Mouse (Mus musculus) ES-Bruce4 (cell line): Measurements from ENCODE around the gene Gm26620. TPM values are rescaled to one million over a fixed set of nuclear protein-coding genes. Genes with fewer than 3 reads are reported as not detected.

Experiments used
- H3K27ac ChIP-seq: 2 replicates; pipeline ENCODE4 v1.5.1; 2012; ENCODE audit warnings: low read length, inconsistent platforms; ENCODE audit not compliant: insufficient read depth
- H3K27me3 ChIP-seq: 2 replicates; pipeline ENCODE4 v1.6.1; 2012; ENCODE audit warnings: mild to moderate bottlenecking, low read length, inconsistent platforms; ENCODE audit not compliant: control insufficient read depth, poor library complexity, insufficient read depth, severe bottlenecking
- H3K36me3 ChIP-seq: 2 replicates; pipeline ENCODE4 v1.6.1; 2012; ENCODE audit warnings: inconsistent platforms, mild to moderate bottlenecking, low read length, moderate library complexity; ENCODE audit not compliant: control insufficient read depth, poor library complexity, insufficient read depth, severe bottlenecking
- H3K4me1 ChIP-seq: one replicate; pipeline ENCODE4 v1.8.1; 2011; ENCODE audit warnings: low read length; ENCODE audit not compliant: control insufficient read depth, insufficient read depth
- H3K4me3 ChIP-seq: 2 replicates; pipeline ENCODE4 v1.5.1; 2011; ENCODE audit warnings: low read depth, mild to moderate bottlenecking, low read length
- H3K9ac ChIP-seq: 2 replicates; pipeline ENCODE4 v1.6.1; 2012; ENCODE audit warnings: low read depth, mild to moderate bottlenecking, inconsistent platforms; ENCODE audit not compliant: poor library complexity, severe bottlenecking
- H3K9me3 ChIP-seq: replicated peaks from 2 replicates; pipeline ENCODE4 v1.6.1; 2012; ENCODE audit warnings: mild to moderate bottlenecking, low read length, inconsistent platforms; ENCODE audit not compliant: control insufficient read depth, poor library complexity, insufficient read depth, severe bottlenecking
- CTCF ChIP-seq: IDR thresholded peaks from one replicate; pipeline ENCODE4 v1.8.1; 2011; ENCODE audit warnings: low read depth, low read length
- EP300 ChIP-seq: IDR thresholded peaks from 2 replicates; pipeline ENCODE4 v1.6.1; 2011; ENCODE audit warnings: low read depth, low read length; ENCODE audit not compliant: insufficient read depth
- POLR2A ChIP-seq: IDR thresholded peaks from one replicate; pipeline ENCODE4 v1.8.1; 2011; ENCODE audit warnings: low read length; ENCODE audit not compliant: insufficient read depth
- polyA plus RNA-seq: library from polyadenylated mRNA; stranded (reverse); fragments of >200 nt; gene quantifications from 2 replicates; pipeline ENCODE4 v1.2.4, GENCODE M21; 2011; ENCODE audit warnings: low read depth; ENCODE audit not compliant: missing spikeins, insufficient read depth, insufficient read length

Gm26620 gene
- polyA plus RNA-seq, 1 experiment, result not detected

DNA sequence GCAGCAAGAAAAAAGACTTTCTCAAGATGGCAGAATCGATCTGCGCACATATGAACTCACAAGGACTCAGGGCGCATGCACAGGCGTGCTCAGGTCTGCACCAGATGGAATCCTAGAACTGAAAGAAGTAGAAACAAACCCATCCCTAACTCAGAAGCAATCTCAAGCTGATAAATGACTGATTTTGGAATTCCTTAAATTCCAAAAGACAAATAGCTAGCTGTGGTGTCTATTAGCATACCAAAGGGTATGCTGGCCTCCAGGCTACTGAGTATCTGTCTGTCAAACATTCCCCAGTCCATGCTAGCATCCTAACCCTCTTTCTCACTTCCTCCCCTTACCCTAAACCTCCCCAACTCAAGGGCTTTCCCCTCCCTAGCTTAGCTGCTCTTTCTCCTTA lies 4.4 kb downstream of the Gm26620 start:
- TF ChIP-seq EP300 (0 out of 2 replicates have a peak, but pooled peaks have one; percentile 66), CTCF (no peak)
- Histone ChIP-seq H3K9me3 (no peaks in the 10 kb centered on the region), H3K9ac (peak overlapping the region; percentile 81), H3K4me3 (peak overlapping the region; percentile 43; the same call in 1 of the 2 replicates), H3K27me3 (no peaks in the 10 kb centered on the region), H3K4me1 (peaks cover 6% of the 10 kb centered on the region), H3K27ac (peak overlapping the region; percentile 100), H3K36me3 (no peaks in the 10 kb centered on the region)

DNA sequence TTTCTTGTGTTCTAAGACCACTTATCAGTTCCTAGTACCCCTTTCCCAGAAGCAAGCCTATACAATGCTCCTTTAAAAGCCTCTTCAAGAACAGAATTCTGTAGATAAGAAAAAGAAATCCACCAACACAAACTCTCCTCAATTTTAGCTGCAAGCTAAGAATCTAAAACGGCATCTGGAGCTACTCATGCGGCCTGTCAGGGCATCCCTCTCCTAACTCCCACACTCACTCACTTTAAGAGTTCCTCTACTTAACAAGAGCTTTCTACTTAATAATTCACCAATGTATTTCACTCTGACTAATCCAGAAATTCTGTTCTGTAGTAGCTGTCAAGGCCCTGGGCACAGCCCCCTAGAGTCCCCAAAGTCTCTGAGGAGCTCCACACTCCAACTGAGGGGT lies 6.8 kb downstream of the Gm26620 start:
- H3K36me3 ChIP-seq, result no peaks in the 10 kb centered on the region
- no peaks in the 10 kb centered on the region for H3K9me3 ChIP-seq
- TF ChIP-seq POLR2A (no peak), EP300 (no peak), CTCF (no peak)
- no peaks in the 10 kb centered on the region for H3K27me3 ChIP-seq
- H3K27ac ChIP-seq, result peak overlapping the region; percentile 100
- H3K4me3 ChIP-seq, result no peak overlapping the region
- H3K4me1 ChIP-seq, result peaks cover 6% of the 10 kb centered on the region
- no peak overlapping the region for H3K9ac ChIP-seq

DNA sequence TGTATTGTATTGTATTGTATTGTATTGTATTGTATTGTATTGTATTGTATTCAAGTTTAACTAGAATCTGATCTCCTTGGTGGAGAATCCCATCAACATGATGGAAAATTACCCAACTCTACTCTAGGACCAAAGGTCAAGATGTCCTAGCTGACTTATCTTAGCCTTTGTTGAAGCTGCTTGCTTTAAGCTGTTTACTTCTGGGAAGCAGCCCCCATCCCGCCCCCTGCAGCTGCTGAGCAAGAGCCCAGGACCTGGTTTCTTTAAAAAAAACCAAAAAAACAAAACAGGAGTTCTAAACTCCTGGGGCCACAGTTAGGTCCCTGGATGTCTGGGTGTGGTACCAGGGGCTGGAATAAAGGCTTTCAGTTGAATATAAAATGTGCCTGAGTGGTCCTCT lies 7.4 kb downstream of the Gm26620 start:
- Histone ChIP-seq H3K27me3 (no peaks in the 10 kb centered on the region), H3K36me3 (no peaks in the 10 kb centered on the region), H3K4me1 (peaks cover 6% of the 10 kb centered on the region), H3K9ac (no peak overlapping the region), H3K4me3 (no peak overlapping the region), H3K27ac (peak overlapping the region; percentile 100), H3K9me3 (no peaks in the 10 kb centered on the region)
- TF ChIP-seq CTCF (no peak), EP300 (peak; percentile 84), POLR2A (no peak)

DNA sequence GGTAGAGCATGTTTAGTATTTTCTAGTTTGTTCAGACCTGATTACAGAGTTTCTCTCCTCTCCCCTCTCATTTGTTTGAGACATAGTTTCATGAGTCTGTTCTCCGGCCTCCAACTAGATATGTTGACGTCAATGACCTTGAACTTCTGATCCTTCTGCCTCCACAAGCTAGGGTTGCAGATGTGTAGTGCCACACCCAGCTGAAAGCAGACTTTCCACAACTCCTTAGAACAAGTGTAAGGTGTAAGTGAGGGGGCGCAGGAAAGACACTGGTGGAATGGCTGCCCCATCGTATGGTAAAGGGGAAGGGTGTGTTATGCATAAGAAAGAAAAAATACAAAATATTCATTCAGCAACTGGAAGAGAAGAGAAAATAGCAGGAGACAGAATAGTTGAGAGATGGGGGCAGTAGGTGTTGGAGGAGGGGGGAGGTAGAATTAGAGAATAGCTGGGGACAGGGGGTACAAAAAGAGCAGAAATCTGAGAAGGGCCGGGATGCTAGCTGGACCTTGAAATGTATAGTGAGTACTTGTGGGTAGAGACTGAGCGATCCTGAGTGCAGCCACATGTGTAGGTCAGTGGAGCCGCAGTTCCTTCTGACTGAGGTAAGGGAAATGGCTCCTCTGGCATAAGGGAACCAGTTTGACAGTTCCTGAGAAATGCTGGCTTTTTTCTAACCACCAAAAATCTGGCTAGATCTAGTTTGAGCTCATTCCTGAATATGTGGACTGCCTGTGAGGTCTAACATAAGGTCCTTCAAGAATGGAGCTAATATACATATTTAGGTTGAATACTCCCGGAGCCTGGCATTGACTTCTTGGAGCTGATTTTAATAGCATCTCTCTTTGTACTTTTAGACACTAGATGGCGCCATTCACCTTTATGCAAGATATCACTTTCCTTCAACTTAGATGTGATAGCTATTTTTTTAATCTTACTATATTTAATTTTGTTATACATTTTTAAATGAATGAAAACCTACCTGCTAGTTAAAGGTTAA lies 10.0 kb downstream of the Gm26620 start:
- Histone ChIP-seq H3K4me3 (no peak overlapping the region), H3K36me3 (no peaks in the 10 kb centered on the region), H3K4me1 (peaks cover 4% of the 10 kb centered on the region), H3K9ac (peak overlapping the region; percentile 36), H3K27me3 (no peaks in the 10 kb centered on the region), H3K9me3 (no peaks in the 10 kb centered on the region), H3K27ac (peak overlapping the region; percentile 90)
- TF ChIP-seq EP300 (peak; percentile 65), POLR2A (no peak), CTCF (no peak)

DNA sequence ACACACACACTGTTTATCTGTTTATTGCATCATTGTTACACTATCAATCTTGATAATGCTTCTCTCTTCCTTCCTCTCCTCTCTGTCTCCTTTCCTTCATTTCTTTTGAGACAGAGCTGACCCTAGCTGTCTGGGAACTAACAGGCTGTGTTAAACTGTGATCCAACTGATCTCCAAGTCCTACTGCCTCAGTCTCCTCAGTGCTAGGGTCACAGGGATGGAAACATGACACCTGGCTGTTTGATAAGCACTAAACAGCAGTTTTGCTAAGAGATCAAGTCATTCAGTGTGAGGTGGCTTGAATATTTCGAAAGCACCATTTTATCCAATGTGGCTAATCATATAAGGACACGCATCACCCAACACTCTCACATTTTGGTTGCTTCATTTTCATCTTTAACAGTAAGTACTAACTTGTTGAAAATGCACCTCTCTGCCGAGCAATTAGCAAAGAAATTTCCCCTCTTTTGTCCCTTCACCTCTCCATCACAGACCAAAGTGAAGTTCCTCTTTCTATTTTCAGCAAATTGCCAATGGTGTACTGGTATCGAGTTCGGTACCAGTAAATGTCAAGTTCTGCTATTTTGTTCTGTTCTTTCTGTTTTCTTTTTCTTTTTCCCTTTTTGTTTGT lies 11.9 kb downstream of the Gm26620 start:
- H3K27ac ChIP-seq, result peak overlapping the region; percentile 68
- peaks cover 1% of the 10 kb centered on the region for H3K4me1 ChIP-seq
- no peaks in the 10 kb centered on the region for H3K9me3 ChIP-seq
- TF ChIP-seq EP300, result no peak
- no peak for TF ChIP-seq CTCF
- TF ChIP-seq POLR2A, result no peak
- no peak overlapping the region for H3K9ac ChIP-seq
- H3K36me3 ChIP-seq, result no peaks in the 10 kb centered on the region
- H3K4me3 ChIP-seq, result no peak overlapping the region
- H3K27me3 ChIP-seq, result no peaks in the 10 kb centered on the region
